Mouse (Mus musculus): ENCODE measurements around the gene Zp3. TPM values are rescaled to one million over a fixed set of nuclear protein-coding genes. Genes with fewer than 3 reads are reported as not detected.

Gene Zp3
- polyA plus RNA-seq, 1 experiment from 2014 or later: 0.17 TPM

Other genes with a start within 250 kb of the Zp3 start
- gene Tmem120a, start 235.7 kb upstream of the Zp3 start, polyA plus RNA-seq (2015; fragmentation: Nextera tagmentation; extraction: Ambion mirVana): 80.6 and 80.8 TPM in 2 replicates
- gene Styxl1, start 201.7 kb upstream of the Zp3 start, polyA plus RNA-seq (2015; fragmentation: Nextera tagmentation; extraction: Ambion mirVana): 0.25 and 0.65 TPM in 2 replicates
- 593 and 594 TPM in 2 replicates for gene Mdh2, start 201.6 kb upstream of the Zp3 start, polyA plus RNA-seq (2015; fragmentation: Nextera tagmentation; extraction: Ambion mirVana)
- gene Srrm3, start 173.2 kb upstream of the Zp3 start, polyA plus RNA-seq (2015; fragmentation: Nextera tagmentation; extraction: Ambion mirVana): 88.0 and 90.6 TPM in 2 replicates
- 8.9 and 10.3 TPM in 2 replicates for gene Hspb1, start 92.2 kb upstream of the Zp3 start, polyA plus RNA-seq (2015; fragmentation: Nextera tagmentation; extraction: Ambion mirVana)
- gene Ywhag, start 45.5 kb upstream of the Zp3 start, polyA plus RNA-seq (2015; fragmentation: Nextera tagmentation; extraction: Ambion mirVana): 646 and 674 TPM in 2 replicates
- gene Ssc4d, start 5.6 kb upstream of the Zp3 start, polyA plus RNA-seq (2015; fragmentation: Nextera tagmentation; extraction: Ambion mirVana): 0.61 and 1.4 TPM in 2 replicates
- 25.6 and 28.3 TPM in 2 replicates for gene Dtx2, start 14.7 kb downstream of the Zp3 start, polyA plus RNA-seq (2015; fragmentation: Nextera tagmentation; extraction: Ambion mirVana)
- gene Upk3b, start 58.4 kb downstream of the Zp3 start, polyA plus RNA-seq (2015; fragmentation: Nextera tagmentation; extraction: Ambion mirVana): 0.04 and 0.09 TPM in 2 replicates
- not detected in 2 replicates for gene Upk3bl, start 74.4 kb downstream of the Zp3 start, polyA plus RNA-seq (2015; fragmentation: Nextera tagmentation; extraction: Ambion mirVana)
- gene Rasa4, start 103.8 kb downstream of the Zp3 start, polyA plus RNA-seq (2015; fragmentation: Nextera tagmentation; extraction: Ambion mirVana): 16.2 and 17.3 TPM in 2 replicates
- 231 and 236 TPM in 2 replicates for gene Polr2j, start 136.5 kb downstream of the Zp3 start, polyA plus RNA-seq (2015; fragmentation: Nextera tagmentation; extraction: Ambion mirVana)
- gene Lrwd1, start 156.0 kb downstream of the Zp3 start, polyA plus RNA-seq (2015; fragmentation: Nextera tagmentation; extraction: Ambion mirVana): 27.7 and 28.2 TPM in 2 replicates
- gene Alkbh4, start 156.0 kb downstream of the Zp3 start, polyA plus RNA-seq (2015; fragmentation: Nextera tagmentation; extraction: Ambion mirVana): 24.6 and 26.9 TPM in 2 replicates
- gene Orai2, start 190.6 kb downstream of the Zp3 start, polyA plus RNA-seq (2015; fragmentation: Nextera tagmentation; extraction: Ambion mirVana): 33.5 and 34.0 TPM in 2 replicates
- gene Prkrip1, start 218.9 kb downstream of the Zp3 start, polyA plus RNA-seq (2015; fragmentation: Nextera tagmentation; extraction: Ambion mirVana): 66.5 and 67.9 TPM in 2 replicates